8 mouse cellular contexts compared by ENCODE assay signal in genomic region chr17:78199231-78199625, GRCm38 (mm10). TPM values are rescaled to one million over a fixed set of nuclear protein-coding genes. Genes with fewer than 3 reads are reported as not detected.
DNase-seq lines count a peak whose midpoint lies in the region; ATAC-seq and TF ChIP-seq lines count a peak whose summit lies in the region.

No protein-coding gene starts in this region.

- H3K4me2 ChIP-seq in forebrain, embryonic 12.5 days: peak overlapping the region; percentile 99
- H3K4me2 ChIP-seq in liver, embryonic 13.5 days: peak overlapping the region; percentile 97

- TF ChIP-seq CTCF in gastrocnemius, adult 2 months (IDR thresholded peaks at IDR 0.05): no peak

- peaks cover 30% of the 10 kb centered on the region for H3K4me1 ChIP-seq in forebrain, embryonic 12.5 days
- peaks cover 33% of the 10 kb centered on the region for H3K4me1 ChIP-seq in liver, embryonic 13.5 days (replicated peaks)

- 5% methylated on average over 7 of the region's 7 CpGs for WGBS in forebrain, embryonic 12.5 days
- 16% methylated on average over 7 of the region's 7 CpGs for WGBS in liver, embryonic 13.5 days (ENCODE audit: insufficient replicate concordance)

- peak overlapping the region; percentile 99 for H3K27ac ChIP-seq in gastrocnemius, adult 2 months
- peak overlapping the region; percentile 93; the same call in 1 of the 2 replicates for H3K27ac ChIP-seq in forebrain, embryonic 12.5 days
- H3K27ac ChIP-seq in liver, embryonic 13.5 days: no peak overlapping the region

- H3K4me3 ChIP-seq in gastrocnemius, adult 2 months: peak overlapping the region; percentile 97
- H3K4me3 ChIP-seq in forebrain, embryonic 12.5 days (replicated peaks): peak overlapping the region; percentile 82
- H3K4me3 ChIP-seq in liver, embryonic 13.5 days (replicated peaks): peak overlapping the region; percentile 71

- H3K9ac ChIP-seq in forebrain, embryonic 12.5 days: peak overlapping the region; percentile 88
- no peak overlapping the region for H3K9ac ChIP-seq in liver, embryonic 13.5 days

- H3K36me3 ChIP-seq in forebrain, embryonic 12.5 days (replicated peaks): no peaks in the 10 kb centered on the region
- H3K36me3 ChIP-seq in liver, embryonic 13.5 days: no peaks in the 10 kb centered on the region

- no peak for ATAC-seq in forebrain, embryonic 12.5 days (ENCODE audit: low FRiP score)
- no peak for ATAC-seq in liver, embryonic 13.5 days (ENCODE audit: low read depth)

- peaks cover 10% of the 10 kb centered on the region; the same call in 1 of the 2 replicates for H3K27me3 ChIP-seq in forebrain, embryonic 12.5 days
- H3K27me3 ChIP-seq in liver, embryonic 13.5 days: peaks cover 52% of the 10 kb centered on the region

- H3K9me3 ChIP-seq in forebrain, embryonic 12.5 days: no peaks in the 10 kb centered on the region
- H3K9me3 ChIP-seq in liver, embryonic 13.5 days (replicated peaks): no peaks in the 10 kb centered on the region

- intact Hi-C loops in gastrocnemius, adult 2 months (cut with DNase I): loop anchor here (5.0 kb wide), 2 partner anchors 163 to 238 kb away; no protein-coding TSS in a partner anchor
- intact Hi-C loops in left cerebral cortex, postnatal 25 days (cut with DNase I): loop anchor here (2.0 kb wide), 1 partner anchor 100 kb away; no protein-coding TSS in a partner anchor

- DNase-seq in gastrocnemius, adult 2 months: no peak
- DNase-seq in gastrocnemius, postnatal 25 days: no peak
- peak; percentile 6 for DNase-seq in 416B (ENCODE audit: low read depth)
- DNase-seq in liver, embryonic 13.5 days: no peak
- no peak for DNase-seq in adrenal gland, postnatal 4 days (ENCODE audit: low spot score in 2 of 2)
- DNase-seq in cerebellum, adult 18-20 months: no peak
- DNase-seq in left cerebral cortex, postnatal 25 days (ENCODE audit: low spot score in 2 of 2): no peak

RNA-seq across cellular contexts. Expression of gene Crim1, which starts 0.8 kb away (rescaled TPM):
- total RNA-seq in gastrocnemius, adult 2 months (2021): 10 to 100 TPM; 37.5 to 46.3 TPM
- 10 to 100 TPM; 22.1 to 22.9 TPM for total RNA-seq in gastrocnemius, postnatal 25 days (2021)
- polyA plus RNA-seq in forebrain, embryonic 12.5 days (2016; fragmentation: Nextera tagmentation; extraction: Ambion mirVana): 3.1 and 3.8 TPM in 2 replicates
- 0.56 and 0.82 TPM in 2 replicates for polyA plus RNA-seq in liver, embryonic 13.5 days (2015; fragmentation: Nextera tagmentation; extraction: Ambion mirVana)
- 10 to 100 TPM; 33.2 to 38.1 TPM for total RNA-seq in adrenal gland, postnatal 4 days (2021)
- total RNA-seq in left cerebral cortex, postnatal 25 days (2021): 10 to 100 TPM; 70.3 to 81.0 TPM
